ENCODE assay signal across 24 mouse cellular contexts in genomic region chr7:70164691-70165193, GRCm38 (mm10).
DNase-seq lines count a peak whose midpoint lies in the region; ATAC-seq and TF ChIP-seq lines count a peak whose summit lies in the region.
"Had no signal": no experiment of that assay in that cellular context is flagged by ENCODE, and none has a peak within 500 bp of the region (broad histone marks: within the 10 kb centered on the region; RNA-seq: fewer than 3 reads in every experiment).

No protein-coding gene starts in this region.

- H3K4me3 ChIP-seq in forebrain, embryonic 12.5 days (replicated peaks), result no peak overlapping the region
- H3K4me3 ChIP-seq in forebrain, embryonic 15.5 days, result no peak overlapping the region
- no peak overlapping the region for H3K4me3 ChIP-seq in lung, postnatal 0 days (ENCODE audit: low read depth, low read length)
- no peak overlapping the region for H3K4me3 ChIP-seq in forebrain, embryonic 13.5 days
- H3K4me3 ChIP-seq: embryonic facial prominence, embryonic 13.5 days; hindbrain, embryonic 12.5 days; limb, embryonic 13.5 days; stomach, embryonic 15.5 days had no signal

- peak overlapping the region; percentile 72 for H3K27ac ChIP-seq in forebrain, embryonic 12.5 days
- H3K27ac ChIP-seq in forebrain, embryonic 15.5 days (replicated peaks), result no peak overlapping the region
- H3K27ac ChIP-seq in lung, postnatal 0 days (ENCODE audit: low read length), result no peak overlapping the region
- H3K27ac ChIP-seq in forebrain, embryonic 13.5 days, result peak overlapping the region; percentile 6; the same call in 1 of the 2 replicates
- H3K27ac ChIP-seq: embryonic facial prominence, embryonic 13.5 days; hindbrain, embryonic 12.5 days; kidney, postnatal 0 days; limb, embryonic 13.5 days; stomach, embryonic 15.5 days had no signal

- TF ChIP-seq POLR2A in brain, embryonic 14.5 days (IDR thresholded peaks at IDR 0.05; ENCODE audit: borderline replicate concordance, extremely low read depth, insufficient read depth, insufficient read length, poor library complexity, severe bottlenecking), result no peak

- peaks cover 77% of the 10 kb centered on the region for H3K27me3 ChIP-seq in forebrain, embryonic 12.5 days
- H3K27me3 ChIP-seq in forebrain, embryonic 15.5 days, result peaks cover 83% of the 10 kb centered on the region
- no peaks in the 10 kb centered on the region for H3K27me3 ChIP-seq in lung, postnatal 0 days (replicated peaks; ENCODE audit: insufficient read depth, low read length)
- peaks cover 97% of the 10 kb centered on the region for H3K27me3 ChIP-seq in forebrain, embryonic 13.5 days
- H3K27me3 ChIP-seq: stomach, embryonic 15.5 days had no signal

- no peak overlapping the region for H3K9ac ChIP-seq in forebrain, embryonic 12.5 days
- no peak overlapping the region for H3K9ac ChIP-seq in forebrain, embryonic 15.5 days (replicated peaks)
- H3K9ac ChIP-seq in lung, postnatal 0 days (replicated peaks; ENCODE audit: low read depth), result no peak overlapping the region
- no peak overlapping the region for H3K9ac ChIP-seq in forebrain, embryonic 13.5 days
- H3K9ac ChIP-seq: embryonic facial prominence, embryonic 13.5 days; hindbrain, embryonic 12.5 days; limb, embryonic 13.5 days; stomach, embryonic 15.5 days had no signal

- ATAC-seq in forebrain, embryonic 12.5 days (ENCODE audit: low FRiP score), result peak; percentile 37
- no peak for ATAC-seq in forebrain, embryonic 15.5 days (replicated peaks)
- ATAC-seq in lung, postnatal 0 days, result no peak
- ATAC-seq in forebrain, embryonic 13.5 days, result peak; percentile 16; the same call in 1 of the 2 replicates
- ATAC-seq: intestine, embryonic 16.5 days had no signal

- H3K9me3 ChIP-seq in forebrain, embryonic 12.5 days, result no peaks in the 10 kb centered on the region
- no peaks in the 10 kb centered on the region for H3K9me3 ChIP-seq in forebrain, embryonic 15.5 days
- H3K9me3 ChIP-seq in lung, postnatal 0 days (ENCODE audit: low read length), result no peaks in the 10 kb centered on the region
- no peaks in the 10 kb centered on the region for H3K9me3 ChIP-seq in forebrain, embryonic 13.5 days (replicated peaks)
- H3K9me3 ChIP-seq: embryonic facial prominence, embryonic 13.5 days; hindbrain, embryonic 12.5 days; limb, embryonic 13.5 days; stomach, embryonic 15.5 days had no signal

- peak; percentile 9 for DNase-seq in lung, postnatal 0 days (ENCODE audit: low spot score)
- DNase-seq in lung, postnatal 36 days, result no peak
- peak; percentile 65 for DNase-seq in brain, embryonic 14.5 days (ENCODE audit: low read depth)
- DNase-seq: adrenal gland, postnatal 25 days; B cell, adult 2 months; cerebellum, adult 18-20 months; cerebellum, postnatal 10 days; gastrocnemius, postnatal 10 days; heart, postnatal 14 days; kidney, adult 8-10 months; kidney, postnatal 4 days; lung, postnatal 14 days; retina, postnatal 1 day; right cerebral cortex, postnatal 14 days had no signal

- no peak for TF ChIP-seq EP300 in lung, postnatal 0 days (IDR thresholded peaks at IDR 0.05)

- no peak for TF ChIP-seq CTCF in lung, postnatal 0 days (IDR thresholded peaks at IDR 0.05)
- no peak for TF ChIP-seq CTCF in brain, embryonic 14.5 days (IDR thresholded peaks at IDR 0.05; ENCODE audit: borderline replicate concordance, extremely low read depth, insufficient read depth, insufficient read length)

- peaks cover 15% of the 10 kb centered on the region for H3K4me1 ChIP-seq in forebrain, embryonic 12.5 days
- H3K4me1 ChIP-seq in forebrain, embryonic 15.5 days, result no peaks in the 10 kb centered on the region
- H3K4me1 ChIP-seq in lung, postnatal 0 days (ENCODE audit: insufficient read depth, low read depth, low read length), result no peaks in the 10 kb centered on the region
- 0 out of 2 replicates have a peak, but pooled peaks cover 16% of the 10 kb centered on the region for H3K4me1 ChIP-seq in forebrain, embryonic 13.5 days
- H3K4me1 ChIP-seq: embryonic facial prominence, embryonic 13.5 days; limb, embryonic 13.5 days; stomach, embryonic 15.5 days had no signal

- WGBS in forebrain, embryonic 12.5 days, result 14% methylated on average over 6 of the region's 6 CpGs
- 14% methylated on average over 6 of the region's 6 CpGs for WGBS in forebrain, embryonic 15.5 days
- 57% methylated on average over 6 of the region's 6 CpGs for WGBS in lung, postnatal 0 days
- 10% methylated on average over 6 of the region's 6 CpGs for WGBS in forebrain, embryonic 13.5 days

- H3K36me3 ChIP-seq in forebrain, embryonic 12.5 days (replicated peaks), result no peaks in the 10 kb centered on the region
- H3K36me3 ChIP-seq in forebrain, embryonic 15.5 days, result no peaks in the 10 kb centered on the region
- no peaks in the 10 kb centered on the region for H3K36me3 ChIP-seq in lung, postnatal 0 days (ENCODE audit: insufficient read depth, low read length)
- no peaks in the 10 kb centered on the region for H3K36me3 ChIP-seq in forebrain, embryonic 13.5 days (ENCODE audit: poor library complexity, severe bottlenecking)
- H3K36me3 ChIP-seq: embryonic facial prominence, embryonic 13.5 days; hindbrain, embryonic 12.5 days; limb, embryonic 13.5 days; stomach, embryonic 15.5 days had no signal

- no peak overlapping the region for H3K4me2 ChIP-seq in forebrain, embryonic 12.5 days
- H3K4me2 ChIP-seq in forebrain, embryonic 15.5 days (replicated peaks), result no peak overlapping the region
- no peak overlapping the region for H3K4me2 ChIP-seq in lung, postnatal 0 days (replicated peaks; ENCODE audit: low read depth, low read length)
- no peak overlapping the region for H3K4me2 ChIP-seq in forebrain, embryonic 13.5 days
- H3K4me2 ChIP-seq: embryonic facial prominence, embryonic 13.5 days; hindbrain, embryonic 12.5 days; limb, embryonic 13.5 days; liver, embryonic 11.5 days; stomach, embryonic 15.5 days had no signal

Comparison
In these comparisons a context has a peak if more than half of its experiments do, and no peak if none do; other contexts are left out.
1. ATAC-seq: peak in forebrain, embryonic 12.5 days (single experiment) and forebrain, embryonic 13.5 days (single experiment); none in forebrain, embryonic 15.5 days (single experiment) and lung, postnatal 0 days (single experiment).
2. H3K27ac ChIP-seq: peak in forebrain, embryonic 12.5 days (single experiment) and forebrain, embryonic 13.5 days (single experiment); none in forebrain, embryonic 15.5 days (single experiment) and lung, postnatal 0 days (single experiment).